Mouse (Mus musculus) ZHBTc4 (cell line): Measurements from ENCODE around the gene Atp8b4.

Experiments used
- DNase-seq: peaks from one replicate; pipeline ENCODE4 v3.0.0-alpha.2; 2011; ENCODE audit warnings: low read depth, low spot score

The Atp8b4 gene

GRCm38 (mm10) chr2:126361131-126361810, 139.2 kb downstream of the Atp8b4 start:
- DNase-seq = peak; percentile 76

- peak; percentile 12 for DNase-seq
Observed at GRCm38 (mm10) chr2:126360688-126361087, 139.8 kb downstream of the Atp8b4 start.

GRCm38 (mm10) chr2:126359965-126360364, 140.5 kb downstream of the Atp8b4 start:
- no peak for DNase-seq

- no peak for DNase-seq
Observed at GRCm38 (mm10) chr2:126359278-126359677, 141.2 kb downstream of the Atp8b4 start.

- DNase-seq = no peak
Observed at GRCm38 (mm10) chr2:126358741-126359140, 141.7 kb downstream of the Atp8b4 start.

GRCm38 (mm10) chr2:126355259-126355658, 145.2 kb downstream of the Atp8b4 start:
- no peak for DNase-seq

- no peak for DNase-seq
Observed at GRCm38 (mm10) chr2:126351811-126352210, 148.7 kb downstream of the Atp8b4 start.

- DNase-seq = no peak
Observed at GRCm38 (mm10) chr2:126343026-126343593, 157.4 kb downstream of the Atp8b4 start.

GRCm38 (mm10) chr2:126341521-126341920, 159.0 kb downstream of the Atp8b4 start:
- DNase-seq = no peak

- no peak for DNase-seq
Observed at GRCm38 (mm10) chr2:126340201-126340600, 160.3 kb downstream of the Atp8b4 start.

- DNase-seq = no peak
Observed at GRCm38 (mm10) chr2:126339516-126339915, 161.0 kb downstream of the Atp8b4 start.

- no peak for DNase-seq
Observed at GRCm38 (mm10) chr2:126337143-126337542, 163.3 kb downstream of the Atp8b4 start.

GRCm38 (mm10) chr2:126331794-126332193, 168.7 kb downstream of the Atp8b4 start:
- no peak for DNase-seq

- no peak for DNase-seq
Observed at GRCm38 (mm10) chr2:126323206-126323605, 177.3 kb downstream of the Atp8b4 start.

GRCm38 (mm10) chr2:126322631-126323031, 177.8 kb downstream of the Atp8b4 start:
- DNase-seq = no peak

GRCm38 (mm10) chr2:126318071-126318470, 182.4 kb downstream of the Atp8b4 start:
- DNase-seq = no peak

GRCm38 (mm10) chr2:126316942-126317341, 183.5 kb downstream of the Atp8b4 start:
- no peak for DNase-seq

- no peak for DNase-seq
Observed at GRCm38 (mm10) chr2:126316346-126316745, 184.1 kb downstream of the Atp8b4 start.

- DNase-seq = no peak
Observed at GRCm38 (mm10) chr2:126311056-126311455, 189.4 kb downstream of the Atp8b4 start.

GRCm38 (mm10) chr2:126309994-126310393, 190.5 kb downstream of the Atp8b4 start:
- DNase-seq = no peak

GRCm38 (mm10) chr2:126304621-126305020, 195.9 kb downstream of the Atp8b4 start:
- DNase-seq = no peak

- DNase-seq = no peak
Observed at GRCm38 (mm10) chr2:126303226-126303625, 197.2 kb downstream of the Atp8b4 start.

GRCm38 (mm10) chr2:126302381-126302780, 198.1 kb downstream of the Atp8b4 start:
- peak; percentile 79 for DNase-seq
